Mouse (Mus musculus): ENCODE measurements around the gene Plvap. TPM values are rescaled to one million over a fixed set of nuclear protein-coding genes. Genes with fewer than 3 reads are reported as not detected.

Plvap gene
- polyA plus RNA-seq, 1 experiment from 2014 or later = 184 TPM

DNA sequence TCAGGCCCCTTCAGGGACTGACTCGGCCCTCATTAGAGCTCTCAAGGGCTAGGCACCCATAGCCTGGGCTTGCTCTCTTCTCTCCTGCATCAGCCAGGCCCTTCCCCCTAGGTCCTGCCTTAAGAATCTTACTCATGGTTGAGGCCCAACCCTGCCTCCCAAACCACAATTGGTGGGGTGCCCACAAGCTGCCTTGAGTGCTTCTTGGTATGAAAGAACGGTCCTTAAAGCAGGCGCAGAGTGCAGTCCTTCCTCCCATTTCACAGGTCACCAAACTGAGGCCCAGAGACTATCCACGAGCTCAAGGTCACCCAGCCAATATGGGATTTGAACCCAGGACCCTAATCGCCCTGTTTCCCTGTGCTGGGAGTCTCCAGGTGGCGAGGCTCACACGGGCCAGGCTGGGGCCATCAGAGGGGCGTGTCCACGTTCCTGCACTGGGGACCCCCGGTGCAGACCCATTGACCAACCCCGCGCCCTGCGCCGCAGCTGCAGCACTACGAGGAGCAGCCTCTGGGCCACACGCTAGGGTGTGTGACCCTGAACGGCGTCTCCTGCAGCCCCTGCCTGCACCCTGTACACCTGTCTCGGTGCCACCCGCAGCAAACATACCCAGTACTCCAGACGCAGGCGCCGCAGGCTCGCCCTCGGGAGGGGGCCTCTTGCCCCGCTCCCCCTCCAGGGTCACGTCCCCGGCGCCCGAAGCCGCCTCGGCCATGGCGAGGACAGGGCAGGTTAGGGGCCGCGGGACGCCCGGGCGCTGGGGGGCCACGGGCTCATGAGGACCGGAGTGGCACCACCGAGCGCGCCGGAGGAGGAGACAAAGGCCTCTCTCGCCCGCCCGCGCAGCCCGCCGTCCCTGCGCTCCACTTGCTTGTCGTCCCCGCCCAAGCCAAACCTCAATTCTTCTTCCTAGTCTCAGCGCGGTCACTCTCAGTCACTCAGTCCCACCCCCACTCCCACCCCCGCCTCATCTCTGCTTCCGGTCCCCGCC, 26.1 kb downstream of the Plvap start, which contains the start of gene Ano8:
Ano8 (minus strand) TSS at position 822 of the 994 bp plus-strand sequence.
- peak; percentile 48 for ATAC-seq (ENCODE audit: insufficient number of reproducible peaks, low FRiP score)
- Histone ChIP-seq H3K27me3 (replicated peaks) (peaks cover 30% of the 10 kb centered on the region), H3K27ac (ENCODE audit: poor library complexity, severe bottlenecking) (peak within 1 kb of the TSS; percentile 69), H3K4me3 (peak within 1 kb of the TSS; percentile 76), H3K36me3 (peaks cover 14% of the 10 kb centered on the region), H3K9me3 (replicated peaks) (no peaks in the 10 kb centered on the region), H3K4me2 (peak within 1 kb of the TSS; percentile 92), H3K4me1 (replicated peaks) (peaks cover 19% of the 10 kb centered on the region), H3K9ac (peak within 1 kb of the TSS; percentile 85)
- WGBS = 6% methylated on average over 57 of the region's 58 CpGs

DNA sequence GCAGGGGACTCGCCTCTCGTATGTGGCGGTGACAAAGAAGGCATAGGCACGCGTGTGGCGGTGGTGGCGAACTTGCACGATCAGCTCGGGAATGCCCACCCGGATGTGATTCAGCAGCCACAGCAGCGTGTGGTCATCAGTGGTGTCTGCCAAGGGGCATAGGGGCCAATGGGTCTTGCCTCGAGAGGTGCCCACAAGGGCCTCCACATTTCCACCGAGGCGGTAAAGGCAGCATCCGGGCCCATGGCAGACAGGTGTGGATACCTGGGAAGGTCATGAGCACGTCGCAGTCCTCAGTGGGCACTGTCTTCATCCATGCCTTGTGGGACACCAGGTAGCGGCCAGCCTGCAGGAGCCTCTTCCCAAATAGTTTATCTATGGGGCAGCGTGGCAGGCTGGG, 26.8 kb downstream of the Plvap start:
- H3K9me3 ChIP-seq (replicated peaks) = no peaks in the 10 kb centered on the region
- peak overlapping the region; percentile 76; the same call in 1 of the 2 replicates for H3K4me3 ChIP-seq
- H3K36me3 ChIP-seq = peaks cover 8% of the 10 kb centered on the region; the same call in 1 of the 2 replicates
- 89% methylated on average over 19 of the region's 19 CpGs for WGBS
- peak overlapping the region; percentile 92 for H3K4me2 ChIP-seq
- peaks cover 17% of the 10 kb centered on the region for H3K4me1 ChIP-seq (replicated peaks)
- no peak overlapping the region for H3K27ac ChIP-seq (ENCODE audit: poor library complexity, severe bottlenecking)
- peaks cover 37% of the 10 kb centered on the region for H3K27me3 ChIP-seq (replicated peaks)
- H3K9ac ChIP-seq = no peak overlapping the region
- no peak for ATAC-seq (ENCODE audit: insufficient number of reproducible peaks, low FRiP score)

DNA sequence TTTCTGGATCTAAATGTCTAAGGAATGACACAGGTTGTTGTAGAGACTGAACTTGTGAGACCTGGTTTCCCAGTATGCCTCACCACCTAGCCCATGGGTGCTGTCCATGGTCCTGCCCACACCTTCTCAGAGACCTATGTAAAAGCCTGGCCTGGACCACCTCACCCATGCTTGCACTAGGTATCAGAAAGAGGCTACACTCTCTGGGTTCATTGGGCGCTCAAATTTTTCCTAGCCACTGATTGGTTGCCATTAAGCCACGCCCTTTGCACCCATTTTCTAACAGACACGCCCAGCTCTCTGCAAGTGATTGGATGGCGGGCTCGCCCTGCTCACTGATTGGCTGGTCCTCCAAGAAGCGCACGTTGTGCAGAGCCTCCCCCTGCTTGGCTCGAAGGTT, 27.6 kb downstream of the Plvap start:
- Histone ChIP-seq H3K36me3 (peaks cover 13% of the 10 kb centered on the region), H3K4me1 (replicated peaks) (peaks cover 9% of the 10 kb centered on the region), H3K27ac (ENCODE audit: poor library complexity, severe bottlenecking) (no peak overlapping the region), H3K4me3 (no peak overlapping the region), H3K27me3 (replicated peaks) (peaks cover 45% of the 10 kb centered on the region), H3K9me3 (replicated peaks) (no peaks in the 10 kb centered on the region), H3K9ac (no peak overlapping the region), H3K4me2 (no peak overlapping the region)
- ATAC-seq (ENCODE audit: insufficient number of reproducible peaks, low FRiP score) = no peak
- WGBS = 40% methylated on average over 8 of the region's 8 CpGs

DNA sequence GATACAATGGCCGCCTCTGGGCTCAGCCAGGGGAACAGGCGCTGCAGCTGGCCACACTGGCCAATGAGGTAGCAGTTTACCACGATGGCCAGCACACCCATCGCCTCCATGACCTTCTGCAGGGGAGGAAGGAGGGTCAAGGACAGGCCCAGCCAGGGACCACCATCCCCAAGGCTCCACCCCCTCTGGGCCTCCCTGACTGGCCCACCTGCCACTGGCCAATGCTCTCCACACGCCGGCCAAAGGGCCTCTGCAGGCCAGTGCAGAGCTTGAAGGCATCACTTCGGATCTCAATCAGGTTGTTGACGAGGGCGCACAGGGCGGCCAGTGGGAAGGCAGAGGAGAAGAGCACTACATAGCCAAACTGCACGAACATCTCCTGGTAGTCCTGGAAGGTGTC, 32.6 kb downstream of the Plvap start:
- Histone ChIP-seq H3K27ac (ENCODE audit: poor library complexity, severe bottlenecking) (no peak overlapping the region), H3K4me1 (replicated peaks) (peaks cover 16% of the 10 kb centered on the region), H3K4me3 (no peak overlapping the region), H3K27me3 (replicated peaks) (peaks cover 56% of the 10 kb centered on the region), H3K9me3 (replicated peaks) (no peaks in the 10 kb centered on the region), H3K4me2 (no peak overlapping the region), H3K9ac (no peak overlapping the region), H3K36me3 (peaks cover 30% of the 10 kb centered on the region)
- no peak for ATAC-seq (ENCODE audit: insufficient number of reproducible peaks, low FRiP score)
- 85% methylated on average over 11 of the region's 11 CpGs for WGBS

DNA sequence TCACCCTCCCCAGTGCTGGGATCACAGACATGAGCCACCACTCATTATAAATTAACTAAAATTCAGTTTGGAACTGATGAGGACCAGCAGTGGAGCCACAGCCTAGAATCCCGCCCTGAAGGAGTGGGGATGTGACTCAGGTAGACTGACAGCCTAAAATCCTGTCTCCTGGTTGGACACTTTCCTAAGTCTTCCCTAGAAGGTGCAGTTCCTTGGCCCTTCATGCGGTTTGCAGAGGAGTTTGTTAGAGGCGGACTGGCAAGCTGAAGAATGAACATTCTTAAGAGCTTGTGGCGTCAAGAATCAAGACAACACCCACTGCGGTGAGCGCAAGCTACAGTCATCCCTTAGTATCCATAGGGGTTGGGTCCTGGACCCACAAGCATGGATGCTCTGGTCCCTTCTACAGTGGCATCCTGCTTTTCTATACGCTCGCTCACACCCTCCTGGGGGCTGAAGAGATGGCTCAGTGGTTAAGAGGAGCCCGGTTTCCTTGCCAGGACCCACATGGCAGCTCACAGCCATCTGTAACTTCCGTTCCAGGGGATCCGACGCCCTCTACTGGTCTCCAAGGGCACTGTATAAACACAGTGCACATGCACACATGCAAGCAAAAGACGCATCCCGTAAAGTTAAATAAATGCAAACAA, 34.2 kb downstream of the Plvap start:
- Histone ChIP-seq H3K9ac (peak overlapping the region; percentile 86; the same call in 1 of the 2 replicates), H3K9me3 (replicated peaks) (no peaks in the 10 kb centered on the region), H3K4me1 (replicated peaks) (peaks cover 16% of the 10 kb centered on the region), H3K4me2 (peak overlapping the region; percentile 92), H3K36me3 (peaks cover 41% of the 10 kb centered on the region), H3K4me3 (peak overlapping the region; percentile 78), H3K27me3 (replicated peaks) (peaks cover 48% of the 10 kb centered on the region), H3K27ac (ENCODE audit: poor library complexity, severe bottlenecking) (no peak overlapping the region; the same call in 1 of the 2 replicates)
- 37% methylated on average over 14 of the region's 14 CpGs for WGBS
- ATAC-seq (ENCODE audit: insufficient number of reproducible peaks, low FRiP score) = no peak

DNA sequence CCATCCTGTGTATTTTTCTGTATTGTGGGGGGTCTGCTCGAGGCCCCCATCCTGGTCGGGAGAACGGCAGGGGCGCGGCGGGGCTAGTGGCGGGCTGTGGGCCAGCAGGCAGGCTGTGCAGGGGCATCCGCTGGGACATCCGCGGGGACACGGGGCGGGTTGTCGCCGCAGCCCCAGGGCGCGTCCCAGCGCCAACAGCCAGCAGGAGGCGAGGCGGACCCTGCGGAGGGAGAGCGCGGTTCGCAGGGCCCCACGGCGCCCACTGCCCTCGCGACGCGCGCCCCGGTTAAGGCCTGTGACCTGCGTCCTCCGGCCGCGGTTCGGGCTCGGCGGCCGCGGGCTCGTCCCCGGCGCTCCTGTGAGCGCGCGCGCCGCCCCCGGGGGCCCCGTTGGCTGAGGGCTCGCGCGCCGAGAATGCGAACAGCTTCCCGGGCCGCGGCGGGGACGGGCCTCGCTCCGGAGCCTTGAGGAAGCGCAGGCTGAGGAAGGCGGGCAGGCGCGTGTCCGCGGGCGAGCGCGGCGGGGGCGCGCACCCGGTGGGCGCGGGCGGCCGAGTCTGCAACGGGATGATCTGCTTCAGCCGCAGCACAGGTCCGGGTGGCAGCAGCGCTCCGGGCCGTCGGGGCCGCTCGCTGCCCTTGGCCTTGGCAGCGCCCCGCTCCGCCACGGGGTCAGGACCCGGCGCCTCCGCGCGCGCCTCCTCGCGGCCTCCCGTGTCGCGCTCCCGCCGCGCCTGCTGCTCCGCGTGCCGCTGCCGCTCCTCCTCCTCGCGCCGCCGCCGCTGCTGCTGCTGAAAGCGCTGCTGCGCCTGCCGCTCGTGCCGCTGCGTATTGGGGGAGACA, 35.2 kb downstream of the Plvap start:
- Histone ChIP-seq H3K36me3 (peaks cover 51% of the 10 kb centered on the region), H3K27me3 (replicated peaks) (peaks cover 38% of the 10 kb centered on the region), H3K27ac (ENCODE audit: poor library complexity, severe bottlenecking) (peak overlapping the region; percentile 80), H3K9ac (peak overlapping the region; percentile 86), H3K4me3 (peak overlapping the region; percentile 78), H3K4me1 (replicated peaks) (peaks cover 16% of the 10 kb centered on the region), H3K4me2 (peak overlapping the region; percentile 92), H3K9me3 (replicated peaks) (no peaks in the 10 kb centered on the region)
- ATAC-seq (ENCODE audit: insufficient number of reproducible peaks, low FRiP score) = peak; percentile 81
- WGBS = 1% methylated on average over 117 of the region's 121 CpGs

DNA sequence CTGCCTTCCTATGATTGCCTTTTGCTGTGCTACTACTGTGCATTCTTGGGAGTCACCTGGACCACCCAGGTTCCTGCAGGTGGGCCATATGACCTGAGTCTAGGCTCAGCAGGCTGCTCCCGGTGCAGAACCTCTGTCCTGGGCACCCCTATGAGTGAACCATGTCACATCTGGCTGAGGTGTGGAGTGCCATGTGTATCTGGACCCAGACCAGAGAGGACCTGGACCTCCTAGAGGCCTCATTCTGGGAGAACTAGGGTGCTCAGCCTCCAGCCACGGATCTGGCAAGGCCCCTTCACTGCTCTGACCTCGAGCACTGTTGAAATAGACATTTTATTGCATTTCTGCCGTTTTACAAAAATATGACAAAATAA, 35.9 kb downstream of the Plvap start:
- ATAC-seq (ENCODE audit: insufficient number of reproducible peaks, low FRiP score) = peak; percentile 19; the same call in 1 of the 2 replicates
- peak overlapping the region; percentile 92 for H3K4me2 ChIP-seq
- H3K27ac ChIP-seq (ENCODE audit: poor library complexity, severe bottlenecking) = peak overlapping the region; percentile 80
- peak overlapping the region; percentile 78 for H3K4me3 ChIP-seq
- H3K9me3 ChIP-seq (replicated peaks) = no peaks in the 10 kb centered on the region
- peaks cover 58% of the 10 kb centered on the region for H3K36me3 ChIP-seq
- peak overlapping the region; percentile 86 for H3K9ac ChIP-seq
- 23% methylated on average over 4 of the region's 4 CpGs for WGBS
- peaks cover 32% of the 10 kb centered on the region for H3K27me3 ChIP-seq (replicated peaks)
- peaks cover 18% of the 10 kb centered on the region for H3K4me1 ChIP-seq (replicated peaks)

DNA sequence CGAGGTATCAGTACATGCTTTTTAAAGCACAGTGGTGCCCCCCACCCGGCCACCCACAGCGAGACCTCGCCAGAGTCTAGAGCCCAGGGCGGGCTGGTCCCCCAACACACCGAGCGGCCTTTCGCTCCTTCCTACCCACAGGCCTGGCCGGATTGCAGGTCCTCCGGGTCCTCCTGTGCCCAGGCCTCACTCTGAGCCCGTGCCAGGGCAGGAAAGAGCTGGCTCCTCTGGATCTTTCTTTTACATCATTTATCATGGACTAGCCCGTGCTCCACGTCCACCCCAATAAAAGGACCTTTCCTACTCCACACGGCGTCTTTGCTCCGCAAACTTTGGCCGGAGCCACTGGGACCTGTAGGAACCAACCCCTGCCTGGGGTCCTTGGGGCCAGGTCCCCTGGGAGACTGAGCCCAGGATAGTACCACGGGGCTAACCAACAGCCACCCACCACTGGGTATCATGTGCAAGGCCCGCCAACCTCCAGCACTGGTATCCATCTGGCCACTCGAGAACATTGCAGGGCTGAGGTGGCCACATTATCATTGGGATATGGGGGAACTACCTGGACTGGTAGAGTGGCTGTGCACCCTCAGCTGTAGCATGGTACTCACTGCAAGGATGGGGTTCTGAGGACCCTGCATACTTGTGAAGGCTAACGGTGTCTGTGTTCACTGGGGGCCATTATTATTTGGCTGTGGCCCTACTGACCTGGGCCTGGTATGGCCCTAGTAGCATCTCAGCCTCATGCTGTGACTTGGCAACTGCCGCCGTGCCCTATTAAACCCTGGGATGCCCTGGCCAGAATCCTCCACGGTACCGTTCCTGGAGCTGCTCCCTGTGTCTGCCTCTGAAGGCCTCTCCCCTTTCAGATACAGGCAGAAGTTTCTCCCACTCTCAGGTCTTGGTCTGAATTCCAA, 36.5 kb downstream of the Plvap start:
- Histone ChIP-seq H3K9ac (no peak overlapping the region), H3K9me3 (replicated peaks) (no peaks in the 10 kb centered on the region), H3K4me2 (peak overlapping the region; percentile 92; the same call in 1 of the 2 replicates), H3K27ac (ENCODE audit: poor library complexity, severe bottlenecking) (no peak overlapping the region; the same call in 1 of the 2 replicates), H3K4me3 (no peak overlapping the region; the same call in 1 of the 2 replicates), H3K4me1 (replicated peaks) (peaks cover 25% of the 10 kb centered on the region), H3K27me3 (replicated peaks) (peaks cover 25% of the 10 kb centered on the region), H3K36me3 (peaks cover 55% of the 10 kb centered on the region)
- 88% methylated on average over 25 of the region's 25 CpGs for WGBS
- ATAC-seq (ENCODE audit: insufficient number of reproducible peaks, low FRiP score) = no peak

DNA sequence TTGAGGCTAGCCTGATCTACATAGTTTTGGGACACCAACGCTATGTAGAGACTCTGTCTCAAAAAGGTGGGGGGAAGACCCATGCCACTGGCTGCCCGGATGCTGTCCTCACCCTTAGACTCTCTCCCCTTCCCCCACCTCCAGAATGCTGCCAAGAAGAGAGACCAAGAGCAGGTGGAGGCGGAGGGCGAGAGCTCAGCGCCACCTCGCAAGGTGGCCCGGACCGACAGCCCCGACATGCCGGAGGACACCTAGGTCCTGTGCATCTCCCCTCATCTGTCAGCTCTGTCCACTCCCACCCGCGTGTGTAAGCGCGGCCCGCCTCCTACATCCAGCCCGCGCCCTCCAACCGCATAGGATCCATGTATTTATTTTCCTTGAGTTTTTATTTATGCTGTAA, 37.2 kb downstream of the Plvap start:
- peaks cover 18% of the 10 kb centered on the region for H3K27me3 ChIP-seq (replicated peaks)
- H3K27ac ChIP-seq (ENCODE audit: poor library complexity, severe bottlenecking) = no peak overlapping the region
- peaks cover 30% of the 10 kb centered on the region for H3K4me1 ChIP-seq (replicated peaks)
- H3K9me3 ChIP-seq (replicated peaks) = no peaks in the 10 kb centered on the region
- no peak overlapping the region for H3K4me2 ChIP-seq
- no peak for ATAC-seq (ENCODE audit: insufficient number of reproducible peaks, low FRiP score)
- H3K4me3 ChIP-seq = no peak overlapping the region
- WGBS = 94% methylated on average over 18 of the region's 18 CpGs
- peaks cover 55% of the 10 kb centered on the region for H3K36me3 ChIP-seq
- no peak overlapping the region for H3K9ac ChIP-seq
